In the genomic region with DNA sequence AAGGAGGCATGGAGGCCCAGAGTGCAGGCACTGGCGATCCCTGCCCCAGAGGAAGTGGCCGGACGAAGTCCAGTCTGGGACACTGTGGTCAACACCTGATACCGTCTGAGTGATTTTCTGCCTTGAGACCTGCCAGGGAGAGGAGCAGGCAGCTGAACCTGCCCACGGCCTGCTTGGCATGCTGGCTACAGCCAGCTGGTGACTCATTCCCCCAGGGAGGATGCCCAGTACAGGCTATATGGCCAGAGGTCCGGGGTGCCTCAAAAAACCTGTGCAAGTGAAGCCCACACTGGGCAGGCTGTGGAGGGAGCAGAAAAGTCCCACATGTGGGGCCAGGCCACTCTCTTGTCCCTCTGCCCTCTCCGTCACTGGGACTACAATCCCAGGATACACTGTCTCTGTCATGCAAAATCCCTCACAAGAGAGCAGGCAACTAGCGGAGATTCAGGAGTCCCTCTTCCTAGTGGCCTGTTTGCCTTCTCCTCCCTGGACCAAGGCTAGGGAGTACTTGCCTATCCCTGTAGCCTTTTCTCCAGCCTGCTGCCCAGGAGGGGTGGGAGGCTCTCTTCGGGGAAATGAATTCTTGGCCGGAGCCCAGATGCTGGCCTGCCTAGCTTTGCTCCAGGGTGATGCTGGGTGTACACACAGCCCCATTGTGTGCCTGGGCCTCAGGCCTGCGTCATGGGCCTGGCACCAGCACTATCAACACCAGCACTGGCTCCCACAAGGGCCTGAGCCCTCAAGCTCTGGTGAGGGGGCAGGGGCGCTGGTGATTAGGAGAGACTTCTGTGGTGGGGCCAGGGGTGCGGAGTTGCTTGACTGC, we compare ENCODE assay signal across 8 mouse cellular contexts. TPM values are rescaled to one million over a fixed set of nuclear protein-coding genes. Genes with fewer than 3 reads are reported as not detected.
DNase-seq lines count a peak whose midpoint lies in the region; ATAC-seq and TF ChIP-seq lines count a peak whose summit lies in the region.

No protein-coding gene starts in this region.

- TF ChIP-seq POLR2A in brain, embryonic 14.5 days (IDR thresholded peaks at IDR 0.05; ENCODE audit: borderline replicate concordance, extremely low read depth, insufficient read depth, insufficient read length, poor library complexity, severe bottlenecking): no peak
- TF ChIP-seq POLR2A in myocyte (IDR thresholded peaks at IDR 0.05; ENCODE audit: insufficient read length, low read depth): no peak

- H3K9me3 ChIP-seq in embryonic facial prominence, embryonic 12.5 days: no peaks in the 10 kb centered on the region
- no peaks in the 10 kb centered on the region for H3K9me3 ChIP-seq in kidney, embryonic 14.5 days (ENCODE audit: control insufficient read depth, low read length)
- no peaks in the 10 kb centered on the region for H3K9me3 ChIP-seq in limb, embryonic 12.5 days

- H3ac ChIP-seq in myocyte (ENCODE audit: control insufficient read depth, insufficient read length): no peak overlapping the region

- 60% methylated on average over 13 of the region's 13 CpGs for WGBS in embryonic facial prominence, embryonic 12.5 days
- WGBS in kidney, embryonic 14.5 days: 70% methylated on average over 13 of the region's 13 CpGs
- WGBS in limb, embryonic 12.5 days: 78% methylated on average over 13 of the region's 13 CpGs

- no peak overlapping the region for H3K9ac ChIP-seq in embryonic facial prominence, embryonic 12.5 days
- H3K9ac ChIP-seq in kidney, embryonic 14.5 days (ENCODE audit: low read depth, low read length): peak overlapping the region; percentile 18; the same call in 1 of the 2 replicates
- H3K9ac ChIP-seq in limb, embryonic 12.5 days (replicated peaks): no peak overlapping the region; the same call in 1 of the 2 replicates

- peak; percentile 94 for DNase-seq in brain, embryonic 14.5 days (ENCODE audit: low read depth)
- DNase-seq in heart, adult 9 months (ENCODE audit: low spot score in 2 of 2): peak; percentile 82 to 86
- no peak for DNase-seq in spleen, adult 12 weeks (ENCODE audit: low spot score)
- DNase-seq in embryo, embryonic 10 days (ENCODE audit: low spot score): no peak

- H3K79me2 ChIP-seq in myocyte (ENCODE audit: control insufficient read depth, insufficient read depth): no peaks in the 10 kb centered on the region

- 0 out of 2 replicates have a peak, but pooled peaks cover 9% of the 10 kb centered on the region for H3K4me1 ChIP-seq in embryonic facial prominence, embryonic 12.5 days
- no peaks in the 10 kb centered on the region; the same call in 1 of the 2 replicates for H3K4me1 ChIP-seq in kidney, embryonic 14.5 days (ENCODE audit: control insufficient read depth, insufficient read depth, low read length)
- peaks cover 16% of the 10 kb centered on the region; the same call in 1 of the 2 replicates for H3K4me1 ChIP-seq in limb, embryonic 12.5 days (replicated peaks)

- H3K27me3 ChIP-seq in embryonic facial prominence, embryonic 12.5 days: no peaks in the 10 kb centered on the region
- H3K27me3 ChIP-seq in kidney, embryonic 14.5 days (ENCODE audit: control insufficient read depth, insufficient read depth, low read length): no peaks in the 10 kb centered on the region
- H3K27me3 ChIP-seq in limb, embryonic 12.5 days: peaks cover 12% of the 10 kb centered on the region
- no peaks in the 10 kb centered on the region for H3K27me3 ChIP-seq in myocyte (ENCODE audit: control insufficient read depth, insufficient read depth, insufficient read length)

- no peak overlapping the region for H3K4me3 ChIP-seq in embryonic facial prominence, embryonic 12.5 days
- no peak overlapping the region for H3K4me3 ChIP-seq in kidney, embryonic 14.5 days (ENCODE audit: low read length)
- no peak overlapping the region for H3K4me3 ChIP-seq in limb, embryonic 12.5 days (replicated peaks)
- no peak overlapping the region for H3K4me3 ChIP-seq in myocyte

- 0 out of 2 replicates have a peak overlapping the region, but pooled peaks have one; percentile 47 for H3K27ac ChIP-seq in embryonic facial prominence, embryonic 12.5 days
- H3K27ac ChIP-seq in kidney, embryonic 14.5 days (ENCODE audit: low read depth, low read length): 0 out of 2 replicates have a peak overlapping the region, but pooled peaks have one; percentile 17
- peak overlapping the region; percentile 76 for H3K27ac ChIP-seq in limb, embryonic 12.5 days

- TF ChIP-seq CTCF in brain, embryonic 14.5 days (IDR thresholded peaks at IDR 0.05; ENCODE audit: borderline replicate concordance, extremely low read depth, insufficient read depth, insufficient read length): no peak

- peak; percentile 70; the same call in 1 of the 2 replicates for ATAC-seq in embryonic facial prominence, embryonic 12.5 days (ENCODE audit: insufficient number of reproducible peaks, insufficient read depth, low FRiP score, low TSS enrichment)
- ATAC-seq in kidney, embryonic 14.5 days (ENCODE audit: low FRiP score, low TSS enrichment): 0 out of 2 replicates have a peak, but pooled peaks have one; percentile 37
- no peak for ATAC-seq in limb, embryonic 12.5 days (ENCODE audit: insufficient number of reproducible peaks, insufficient read depth, low FRiP score, low TSS enrichment, low read depth)

- no peak overlapping the region for H3K4me2 ChIP-seq in embryonic facial prominence, embryonic 12.5 days (replicated peaks)
- H3K4me2 ChIP-seq in kidney, embryonic 14.5 days (replicated peaks; ENCODE audit: low read depth, low read length): no peak overlapping the region
- H3K4me2 ChIP-seq in limb, embryonic 12.5 days: no peak overlapping the region
- peak overlapping the region; percentile 60 for H3K4me2 ChIP-seq in myocyte (ENCODE audit: low read depth)

- H3K36me3 ChIP-seq in embryonic facial prominence, embryonic 12.5 days: no peaks in the 10 kb centered on the region
- no peaks in the 10 kb centered on the region for H3K36me3 ChIP-seq in kidney, embryonic 14.5 days (ENCODE audit: control insufficient read depth, insufficient read depth, low read length)
- no peaks in the 10 kb centered on the region for H3K36me3 ChIP-seq in limb, embryonic 12.5 days
- no peaks in the 10 kb centered on the region for H3K36me3 ChIP-seq in myocyte (ENCODE audit: control insufficient read depth, insufficient read depth)

TF ChIP-seq in myocyte, 11 proteins besides CTCF, POLR2A, EP300 and RAD21:
- TF ChIP-seq TCF12 (IDR thresholded peaks at IDR 0.05; ENCODE audit: insufficient read depth, poor library complexity, severe bottlenecking) (peak; percentile 23), SRF (IDR thresholded peaks at IDR 0.05; ENCODE audit: control insufficient read depth, insufficient read length, low read depth) (no peak), MYOD1 (IDR thresholded peaks at IDR 0.05; ENCODE audit: control insufficient read depth in 1 of 3, insufficient read length in 2 of 3, low read depth in 2 of 3) (peak in 2 of 3 experiments; percentile 75 to 94), MYOG (IDR thresholded peaks at IDR 0.05; ENCODE audit: control insufficient read depth in 1 of 3, insufficient read depth in 1 of 3, insufficient read length in 2 of 3, low read depth in 2 of 3) (peak in 2 of 3 experiments; percentile 82 to 89), TCF3 (IDR thresholded peaks at IDR 0.05; ENCODE audit: insufficient read length, low read depth) (peak; percentile 58)

RNA-seq across cellular contexts. Expression of a gene that starts 25.9 kb away (rescaled TPM):
- 2.0 and 3.2 TPM in 2 replicates for polyA plus RNA-seq in brain, embryonic 14.5 days (2012; rRNA removed)
- polyA plus RNA-seq in embryonic facial prominence, embryonic 12.5 days (2016; fragmentation: Nextera tagmentation; extraction: Ambion mirVana): 5.2 and 6.0 TPM in 2 replicates
- 11.7 and 12.0 TPM in 2 replicates for polyA plus RNA-seq in kidney, embryonic 14.5 days (2014; fragmentation: Nextera tagmentation; extraction: Ambion mirVana)
- polyA plus RNA-seq in limb, embryonic 12.5 days (2016; fragmentation: Nextera tagmentation; extraction: Ambion mirVana): 8.6 and 8.8 TPM in 2 replicates
- polyA plus RNA-seq in myocyte (2012; fragmentation: generic; extraction: Trizol): 16.5 TPM

RNA-seq across cellular contexts. Expression of a gene that starts 36.1 kb away (rescaled TPM):
- polyA plus RNA-seq in brain, embryonic 14.5 days (2012; rRNA removed): not detected in 2 replicates
- not detected in 2 replicates for polyA plus RNA-seq in embryonic facial prominence, embryonic 12.5 days (2016; fragmentation: Nextera tagmentation; extraction: Ambion mirVana)
- polyA plus RNA-seq in kidney, embryonic 14.5 days (2014; fragmentation: Nextera tagmentation; extraction: Ambion mirVana): not detected in 2 replicates
- not detected in 2 replicates for polyA plus RNA-seq in limb, embryonic 12.5 days (2016; fragmentation: Nextera tagmentation; extraction: Ambion mirVana)
- polyA plus RNA-seq in myocyte (2012; fragmentation: generic; extraction: Trizol): not detected

Comparison
In these comparisons a context has a peak if more than half of its experiments do, and no peak if none do; other contexts are left out.
1. DNase-seq: peak in brain, embryonic 14.5 days (single experiment) and heart, adult 9 months (2 of 2); none in spleen, adult 12 weeks (single experiment) and embryo, embryonic 10 days (single experiment).
2. H3K27ac ChIP-seq: peak in every context shown above with its lines; median percentile 76 in limb, embryonic 12.5 days; 47 in embryonic facial prominence, embryonic 12.5 days; 17 in kidney, embryonic 14.5 days.